Mouse (Mus musculus) embryo, embryonic 10.5 days (tissue): ENCODE data around the gene Med17.

ENCODE experiments used
- DNase-seq: peaks from one replicate; pipeline ENCODE4 v3.0.0-alpha.2; 2015; ENCODE audit warnings: low spot score

The Med17 gene

DNA sequence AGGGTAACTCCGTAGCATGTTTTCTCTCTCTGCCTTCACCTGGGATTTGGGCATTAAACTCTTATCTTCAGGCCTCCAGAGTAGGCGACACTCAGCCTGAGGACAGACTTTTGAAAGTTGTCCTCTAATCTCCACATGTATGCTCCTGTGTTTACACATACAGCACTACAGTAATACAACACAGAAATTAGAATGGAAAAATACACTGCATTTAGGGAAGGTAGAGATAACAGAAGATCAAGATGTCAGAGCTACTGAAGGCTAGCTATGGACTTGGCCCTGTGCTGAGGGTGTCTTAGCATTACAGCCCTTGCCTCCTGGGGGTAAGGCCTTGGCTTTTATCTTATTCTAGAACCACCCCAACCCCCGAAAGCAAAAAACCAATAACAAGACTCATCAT is 8.7 kb upstream of the Med17 start:
- DNase-seq = no peak

DNA sequence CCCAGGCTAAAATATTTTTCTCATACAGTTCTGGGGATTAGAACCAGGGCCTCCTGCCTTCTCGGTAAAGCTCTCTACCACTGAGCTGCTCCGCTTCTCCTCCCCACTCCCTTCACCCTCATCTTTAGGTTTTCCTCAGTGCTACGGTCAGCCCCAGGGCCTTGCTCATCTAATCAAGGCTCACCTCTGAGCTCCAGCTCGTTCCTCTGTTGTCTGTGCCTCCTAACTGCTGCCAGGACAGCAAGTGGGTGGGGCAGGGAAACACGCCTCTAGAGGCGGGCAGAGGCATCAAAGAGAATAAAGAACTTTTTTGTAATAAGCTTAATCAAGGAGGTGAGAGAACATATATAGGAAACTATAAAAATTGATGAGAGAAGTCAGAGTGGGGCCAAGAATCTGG is 8.1 kb upstream of the Med17 start:
- no peak for DNase-seq

DNA sequence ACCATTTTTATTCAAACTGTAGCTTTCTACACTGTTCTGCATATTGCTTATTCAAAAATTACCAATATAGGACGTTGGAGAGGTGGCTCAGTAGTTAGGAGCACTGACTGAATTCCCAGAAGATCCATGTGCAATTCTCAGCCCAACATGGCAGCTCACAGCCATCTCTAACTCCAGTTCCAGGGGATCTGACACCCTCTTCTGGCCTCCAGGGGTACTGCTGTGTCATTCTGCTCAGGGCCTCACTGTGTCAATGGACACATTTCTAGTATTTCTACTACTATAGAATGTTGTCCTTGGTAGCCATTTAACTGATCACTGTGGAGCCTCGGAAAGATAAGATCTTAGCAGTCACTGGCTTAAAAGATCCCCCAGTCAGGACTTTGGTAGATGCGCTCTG is 5.7 kb upstream of the Med17 start:
- DNase-seq = peak; percentile 28

DNA sequence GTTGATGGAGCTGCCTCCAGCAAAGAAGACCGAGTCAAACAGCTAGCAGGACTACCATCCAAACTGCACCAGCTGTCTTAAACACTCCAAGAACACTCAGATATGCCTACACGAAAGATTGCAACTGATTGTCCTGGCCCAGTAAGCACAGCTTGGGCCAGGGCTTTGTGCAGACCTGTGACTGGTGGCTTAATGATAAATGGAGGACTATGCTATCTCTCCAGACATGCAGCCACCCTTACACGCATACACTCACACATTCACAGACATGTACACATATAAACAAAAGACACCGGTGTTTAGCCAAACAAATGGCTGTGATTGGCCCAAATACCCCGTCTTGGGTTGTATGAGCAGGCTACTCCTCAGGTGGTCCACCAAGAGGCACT is 754 bp upstream of the Med17 start:
- no peak for DNase-seq

DNA sequence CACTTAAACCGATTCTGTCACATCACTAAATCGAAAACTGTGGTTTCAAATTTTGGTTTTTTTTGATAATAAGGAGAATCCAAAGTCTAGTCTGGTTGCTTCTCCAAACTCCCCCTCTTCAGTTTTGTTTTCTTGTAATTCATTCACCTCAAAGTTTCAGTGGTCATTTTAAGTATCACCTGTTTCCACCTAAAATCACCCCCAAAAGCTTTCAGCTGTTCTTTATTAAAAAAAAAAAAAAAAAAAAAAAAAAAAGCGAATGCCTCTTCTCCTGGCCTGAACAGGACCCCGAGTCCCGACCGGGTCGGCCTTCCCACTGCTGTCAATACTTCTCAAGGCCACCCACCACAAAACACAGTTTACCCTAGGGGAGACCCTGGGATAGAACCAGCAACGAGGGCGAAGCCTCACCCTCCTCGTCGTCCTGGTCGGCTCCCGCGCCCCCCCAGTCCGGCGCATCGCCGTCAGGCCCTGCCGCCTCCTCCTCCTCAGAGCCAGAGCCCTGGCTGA is 537 bp downstream of the Med17 start:
- DNase-seq = no peak

DNA sequence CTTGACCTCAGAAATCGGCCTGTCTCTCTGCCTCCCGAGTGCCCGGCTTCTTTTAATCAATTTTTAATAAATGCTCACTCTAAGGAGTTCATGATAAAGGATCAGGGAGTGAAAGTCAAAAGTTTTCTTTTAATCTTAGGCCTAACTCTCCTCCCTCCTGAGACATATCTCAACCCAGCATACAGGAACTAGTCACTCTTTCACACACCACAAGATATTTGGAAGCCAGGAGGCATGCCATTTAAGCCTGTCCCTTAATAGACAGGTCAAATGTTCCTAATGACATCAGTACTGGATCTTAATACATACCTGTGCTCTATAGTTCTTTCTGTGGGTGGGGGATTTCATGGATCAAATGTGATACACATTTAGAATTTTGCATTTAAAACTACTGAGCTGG is 1.4 kb downstream of the Med17 start:
- no peak for DNase-seq

DNA sequence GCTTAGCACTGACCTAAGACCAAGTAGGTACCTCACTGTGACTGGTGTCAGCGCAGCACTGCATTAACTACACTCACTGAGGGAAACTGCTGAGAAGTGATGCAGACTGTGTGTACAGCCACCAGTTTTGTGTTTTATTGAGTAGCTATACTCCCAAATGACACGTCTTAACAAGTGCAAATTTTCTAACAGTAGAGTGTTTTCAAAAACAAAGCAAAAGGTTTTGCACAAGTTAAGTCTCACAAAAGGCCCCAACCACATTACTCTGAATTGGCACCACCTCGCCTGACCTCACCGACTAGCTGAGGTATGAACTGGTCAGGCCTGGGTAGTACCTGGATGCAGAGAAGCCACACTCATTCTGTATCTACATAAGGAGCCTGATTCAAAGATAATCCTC is 2.9 kb downstream of the Med17 start:
- no peak for DNase-seq

DNA sequence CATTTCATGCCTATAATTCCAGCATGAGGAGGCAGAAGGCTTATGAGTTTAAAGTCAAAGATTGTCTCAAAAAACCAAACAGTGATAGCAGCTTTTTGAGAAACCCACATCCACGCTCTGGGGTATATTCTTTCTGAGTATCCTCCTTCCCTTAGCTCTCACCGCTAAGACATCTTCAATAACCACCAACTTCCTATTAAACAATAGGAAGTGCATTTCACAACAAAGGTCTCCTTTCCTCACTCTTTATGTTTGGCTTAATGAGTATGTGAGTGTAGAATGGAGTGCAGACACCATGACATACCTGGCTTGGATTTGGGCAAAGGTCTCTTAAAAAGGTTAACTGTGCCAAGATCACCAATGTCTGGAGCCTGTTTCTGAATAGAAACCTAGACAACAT is 5.8 kb downstream of the Med17 start:
- DNase-seq = no peak

DNA sequence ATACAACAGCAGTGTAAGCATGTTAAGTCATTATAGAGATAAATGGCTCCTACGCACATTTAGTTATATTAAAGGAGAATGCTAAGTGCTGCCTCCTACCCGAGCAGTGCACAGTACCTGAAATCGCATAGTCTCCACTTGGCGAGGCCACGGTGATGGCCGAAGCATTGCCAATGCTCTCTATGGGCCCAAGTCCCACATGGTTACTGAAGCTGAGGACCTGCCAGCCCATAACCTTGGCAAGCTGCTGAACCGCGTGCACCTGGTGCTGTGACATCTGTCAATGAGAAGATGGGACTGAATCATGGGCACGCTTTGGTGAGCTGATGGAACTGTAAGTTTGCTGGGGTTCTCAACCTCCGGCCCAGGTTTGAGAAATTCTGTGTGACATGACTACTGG is 16.2 kb downstream of the Med17 start:
- no peak for DNase-seq

DNA sequence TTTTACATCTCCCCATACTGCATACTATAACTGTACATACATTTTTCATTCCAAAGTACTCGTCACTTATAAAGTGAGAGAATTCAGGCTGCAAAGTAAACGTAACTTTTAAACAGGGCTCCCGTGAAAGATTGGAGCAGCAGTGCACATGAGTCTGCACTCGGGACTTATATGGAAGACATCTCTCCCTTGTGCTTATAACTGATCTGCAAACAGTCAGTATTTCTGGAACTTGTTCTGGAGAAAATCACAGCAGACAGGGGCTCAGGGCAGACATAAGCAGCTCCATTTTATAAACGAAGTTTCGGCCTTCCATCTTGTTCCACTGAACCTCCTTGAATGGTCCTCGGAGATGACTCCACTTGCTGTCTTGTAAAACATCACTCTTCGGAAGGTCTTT is 17.8 kb downstream of the Med17 start:
- no peak for DNase-seq

DNA sequence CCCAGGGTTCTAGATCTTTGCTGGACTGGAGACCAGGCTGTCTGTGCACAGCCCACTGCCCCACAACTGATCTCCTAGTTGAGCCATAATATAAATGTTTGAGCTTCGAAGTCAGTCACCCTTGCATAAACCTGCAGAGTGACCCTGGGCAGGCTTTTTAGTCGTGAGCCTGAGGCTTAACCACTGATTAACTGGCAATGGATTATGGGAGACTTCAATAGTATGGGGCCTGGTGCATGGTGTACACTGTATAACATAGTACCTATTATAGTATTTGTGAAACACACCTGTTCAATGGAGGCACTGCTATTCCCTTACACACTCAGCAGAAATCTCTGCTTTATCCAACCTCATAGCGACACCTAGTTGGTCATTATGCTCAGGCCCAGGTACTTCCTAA is 23.5 kb downstream of the Med17 start:
- no peak for DNase-seq

DNA sequence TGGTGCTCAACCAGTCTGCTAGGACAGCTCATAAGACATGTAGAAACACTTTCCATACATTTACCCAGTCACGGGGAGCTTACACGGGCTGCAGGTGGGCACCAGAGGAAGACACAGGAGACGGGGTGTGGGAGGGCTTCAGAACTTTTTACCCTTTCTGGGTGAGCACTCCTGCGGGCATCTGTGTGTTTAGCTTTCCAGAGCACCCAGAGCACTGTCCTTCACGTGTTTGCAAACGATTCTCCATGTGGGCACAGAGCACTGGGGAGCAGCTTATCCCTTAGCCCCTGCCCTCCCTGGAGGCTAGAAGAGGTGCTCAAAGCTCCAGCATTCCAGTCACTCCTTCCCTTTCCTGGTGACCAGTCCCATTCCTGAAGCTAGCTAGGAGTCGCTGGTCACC is 25.2 kb downstream of the Med17 start:
- no peak for DNase-seq

DNA sequence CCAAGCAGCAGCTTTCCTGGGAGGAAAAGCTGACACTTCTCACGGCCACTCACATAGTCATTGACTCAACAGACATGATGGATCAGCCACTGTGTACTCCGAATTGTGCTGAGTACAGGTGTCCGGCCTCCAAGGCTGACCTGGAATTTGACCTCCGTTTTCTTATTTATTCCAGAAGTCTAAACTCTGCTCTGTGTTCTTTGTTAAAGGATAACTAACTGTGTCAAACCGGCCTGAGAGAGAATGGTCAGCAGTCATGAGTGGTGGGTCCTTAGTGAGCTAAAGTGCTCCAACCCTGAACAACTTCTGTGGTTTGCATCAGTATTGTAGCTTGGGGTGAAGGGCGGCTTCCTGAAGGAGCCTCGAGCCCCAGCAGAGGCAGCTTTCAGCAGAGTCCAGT is 27.5 kb downstream of the Med17 start:
- no peak for DNase-seq

DNA sequence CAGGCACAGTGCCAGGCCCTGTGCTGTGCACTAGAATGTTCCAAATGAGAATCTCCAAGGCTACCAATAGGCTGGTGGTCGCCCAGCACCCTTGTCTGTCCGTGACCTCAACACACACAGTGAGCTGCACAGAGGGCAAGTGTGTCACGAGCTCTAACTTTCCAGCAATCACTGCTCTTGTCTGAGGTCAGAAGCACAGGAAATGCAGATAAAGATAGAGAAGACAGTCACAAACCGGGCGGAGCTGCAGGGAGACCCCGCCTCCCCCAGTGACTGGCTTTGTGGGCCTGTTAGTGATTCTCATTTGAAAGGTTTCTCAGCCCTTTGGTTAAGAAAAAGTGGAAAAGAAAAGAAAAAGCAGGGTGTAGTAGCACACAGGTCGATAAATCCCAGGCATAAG is 29.4 kb downstream of the Med17 start:
- DNase-seq = no peak

DNA sequence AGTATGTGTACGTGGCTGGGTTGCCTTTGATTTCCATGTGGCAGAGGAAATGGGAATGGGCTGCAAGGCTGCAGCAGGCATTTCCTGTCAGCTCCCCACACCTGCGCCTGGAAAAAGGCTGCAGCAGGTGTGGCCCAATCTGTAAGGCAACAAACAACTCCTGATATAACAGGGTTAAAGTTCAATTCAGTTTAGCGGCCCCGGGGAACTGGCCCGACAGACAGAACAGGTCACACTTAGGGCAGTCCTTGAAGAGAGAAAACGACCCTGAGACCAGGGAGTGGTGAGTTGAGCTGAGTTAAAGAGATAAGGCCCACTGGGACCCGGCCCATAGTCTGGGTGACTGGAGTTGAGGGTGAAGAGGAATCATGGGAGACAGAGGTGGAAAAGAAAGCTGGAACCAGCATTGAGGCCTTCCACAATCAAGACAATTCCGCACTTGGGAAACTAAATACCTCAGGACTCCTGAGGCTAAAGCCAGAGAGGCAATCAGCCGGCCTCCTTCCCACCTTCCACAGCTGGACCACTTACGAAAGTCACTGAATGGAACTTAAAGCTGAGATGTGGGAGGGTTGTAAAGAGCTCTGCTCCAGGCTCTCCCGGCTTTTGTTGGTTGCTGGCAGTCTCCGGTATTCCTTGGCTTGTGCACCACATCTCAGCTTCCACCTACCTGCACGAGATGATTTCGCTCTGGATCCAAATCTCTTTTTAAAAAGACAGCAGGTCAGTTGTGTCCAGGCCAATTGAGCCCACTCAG is 34.2 kb downstream of the Med17 start:
- no peak for DNase-seq

DNA sequence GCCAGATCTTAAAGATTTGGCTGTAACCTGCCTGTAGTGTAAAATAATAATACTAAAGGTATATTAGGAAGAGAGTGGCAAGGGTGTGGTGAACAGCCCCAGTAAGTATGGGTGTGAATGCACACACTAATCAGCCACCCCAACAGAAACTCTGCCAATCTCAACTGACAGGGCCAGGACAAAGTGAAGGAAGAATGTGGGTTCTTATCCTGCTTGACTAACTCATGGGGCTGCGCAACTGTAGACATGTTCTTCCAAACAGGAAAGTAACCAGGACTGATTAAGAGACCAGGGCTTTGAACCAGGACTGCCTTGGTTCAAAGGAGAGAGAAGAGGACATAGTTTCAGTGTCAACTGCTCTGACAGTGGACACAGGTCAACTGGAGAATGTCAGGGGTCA is 37.6 kb downstream of the Med17 start:
- DNase-seq = no peak

DNA sequence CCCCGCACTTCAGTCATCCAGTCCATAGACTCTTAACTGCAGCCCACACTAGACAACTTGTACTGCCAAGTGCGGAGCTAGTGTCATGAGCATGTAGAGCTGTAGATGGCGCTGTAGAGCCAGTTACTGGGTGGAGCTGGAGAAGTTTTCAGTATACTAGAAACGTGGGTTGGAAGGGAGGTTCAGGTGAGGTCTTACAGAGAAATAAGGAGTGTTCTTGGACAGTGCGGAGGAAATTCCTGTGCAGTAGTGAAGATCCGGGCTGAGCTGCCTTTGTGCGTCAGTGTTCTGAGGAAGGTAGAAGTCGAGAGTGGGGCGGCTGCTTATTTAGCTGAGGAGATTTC is 38.2 kb downstream of the Med17 start:
- peak; percentile 83 for DNase-seq

DNA sequence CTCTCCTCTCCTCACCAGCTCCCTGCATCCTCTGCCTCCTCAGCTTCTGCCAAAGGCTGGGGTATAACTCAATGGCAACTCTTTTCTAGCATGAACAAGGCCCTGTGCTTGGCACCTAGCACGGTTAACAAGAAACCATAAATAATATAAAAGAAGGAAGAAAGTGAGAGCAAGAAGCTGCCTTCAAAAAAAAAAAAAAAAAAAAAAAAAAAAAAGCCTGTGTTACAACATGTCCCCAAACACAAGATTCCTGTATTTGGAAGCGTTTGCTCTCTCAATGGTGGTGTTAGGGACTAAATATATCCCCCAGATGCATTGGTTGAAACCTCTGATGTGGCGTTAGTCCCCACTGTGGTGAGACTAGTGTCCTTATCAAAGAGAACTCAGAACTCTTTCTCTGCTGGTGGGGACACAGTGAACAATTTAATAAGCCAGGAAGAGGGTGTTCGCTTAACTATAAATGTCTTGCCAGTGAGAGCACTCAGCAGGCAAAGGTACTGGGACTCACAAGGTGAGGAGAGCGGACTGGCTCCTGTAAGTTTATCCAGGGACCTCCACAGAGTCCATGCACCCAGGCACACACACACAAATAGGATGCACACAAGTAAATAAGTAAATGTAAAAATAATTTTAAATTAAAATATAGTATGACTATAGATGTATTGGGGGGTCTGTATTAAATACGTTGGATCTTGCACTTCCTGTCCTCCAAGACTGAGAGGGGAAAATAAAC is 38.7 kb downstream of the Med17 start:
- DNase-seq = no peak

DNA sequence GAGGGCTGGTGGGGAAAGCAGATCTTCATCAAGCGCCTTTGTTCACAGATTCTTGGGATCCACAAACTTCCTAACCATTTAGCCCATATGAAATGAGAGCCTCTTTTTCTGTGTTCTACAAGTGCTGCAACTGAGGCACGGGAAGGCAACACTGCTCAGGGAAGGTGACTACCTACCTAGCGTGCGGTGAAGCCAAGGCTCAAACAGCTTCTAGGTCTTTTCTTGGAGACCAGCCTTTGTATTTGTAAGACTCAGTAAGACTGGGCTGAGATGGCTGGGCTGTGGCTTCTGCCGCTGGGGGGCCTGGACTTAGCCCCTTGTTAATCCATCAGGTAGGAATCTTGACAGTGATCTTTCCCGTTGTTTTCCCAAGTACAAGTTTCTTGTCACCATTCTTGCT is 39.7 kb downstream of the Med17 start:
- DNase-seq = no peak

DNA sequence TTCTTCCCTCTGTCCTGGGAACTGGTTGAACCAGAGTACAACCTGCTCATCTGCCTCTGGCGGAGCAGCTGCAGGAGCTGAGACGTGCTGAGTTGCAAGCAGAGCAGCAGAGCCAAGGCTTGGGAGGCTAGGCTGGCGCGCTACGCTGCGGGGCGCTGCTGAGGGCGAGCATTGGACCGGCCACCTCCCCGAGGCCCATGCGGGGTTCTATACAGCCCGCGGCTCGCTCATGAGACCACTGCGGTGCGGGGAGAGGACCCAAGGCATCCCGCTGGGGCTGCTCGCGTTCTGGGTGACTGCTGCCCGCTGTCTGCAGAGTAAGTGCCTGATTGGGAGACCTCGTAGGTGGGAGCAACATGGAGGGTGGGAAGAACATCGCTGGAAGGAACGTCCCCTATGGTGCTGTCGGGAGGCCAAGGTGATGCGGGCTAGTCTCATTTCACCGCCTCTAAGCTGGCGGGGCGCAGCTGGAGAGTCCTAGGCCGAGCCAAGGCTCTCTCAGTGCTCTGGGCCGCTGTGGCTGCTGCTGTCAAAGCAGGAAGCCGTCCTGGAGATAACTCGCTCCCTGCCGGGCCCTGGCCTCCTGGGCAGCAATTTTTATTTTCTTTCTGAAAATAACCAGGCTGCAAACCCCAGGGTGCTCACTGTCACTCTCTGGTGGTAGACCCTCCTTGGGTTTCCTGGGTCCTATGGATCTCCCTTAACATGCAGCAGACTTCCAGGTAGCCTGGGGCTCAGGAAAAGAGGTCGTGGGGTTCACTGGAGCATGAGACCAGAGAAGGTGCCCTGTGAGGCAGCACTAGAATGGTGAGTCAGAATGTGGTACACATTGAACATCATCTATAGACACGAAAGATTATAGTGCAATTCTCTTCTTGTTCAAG is 40.4 kb downstream of the Med17 start, which contains the start of gene Vstm5:
Vstm5 (plus strand) TSS at position 4 of the 884 bp plus-strand sequence.
- DNase-seq = peak; percentile 67

DNA sequence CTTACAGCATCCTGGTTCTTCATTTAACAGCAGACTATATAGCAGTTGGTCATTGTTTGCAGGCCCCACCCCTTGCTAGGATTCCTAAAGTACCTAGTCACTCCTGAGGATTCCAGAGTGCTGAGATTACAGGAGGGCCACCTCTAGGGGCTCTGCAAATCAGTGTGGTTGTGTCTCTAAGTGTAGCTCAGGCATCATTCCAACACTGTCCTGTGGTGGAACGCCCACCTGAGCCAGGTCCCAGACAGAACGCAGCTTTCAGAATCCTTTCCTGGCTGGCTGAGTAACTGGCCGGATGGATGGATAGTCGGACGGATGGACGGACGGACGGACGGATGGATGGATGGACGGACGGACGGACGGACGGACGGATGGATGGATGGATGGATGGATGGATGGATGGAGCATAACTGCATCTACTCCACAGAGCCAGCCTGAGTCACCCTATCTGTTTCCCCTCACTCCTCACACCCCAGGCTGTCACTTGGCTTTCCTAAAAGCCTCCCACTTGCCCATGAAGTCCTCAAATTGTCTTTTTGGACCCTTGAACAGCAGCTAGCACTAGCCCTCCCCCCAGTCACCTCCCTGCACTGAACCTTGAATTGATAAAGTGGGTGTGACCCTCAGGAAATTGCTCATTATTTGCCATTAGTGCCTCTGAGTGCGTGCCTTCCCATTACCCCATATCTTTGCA is 41.3 kb downstream of the Med17 start:
- no peak for DNase-seq
